37 mouse cellular contexts compared by ENCODE assay signal in genomic region chr11:49264081-49264480, GRCm38 (mm10). TPM values are rescaled to one million over a fixed set of nuclear protein-coding genes. Genes with fewer than 3 reads are reported as not detected.
"Had no signal": no experiment of that assay in that cellular context is flagged by ENCODE, and none has a peak within 500 bp of the region (broad histone marks: within the 10 kb centered on the region; RNA-seq: fewer than 3 reads in every experiment).

No protein-coding gene starts in this region.

- H3K9ac ChIP-seq: heart, embryonic 12.5 days; hindbrain, embryonic 12.5 days; hindbrain, embryonic 14.5 days; intestine, embryonic 15.5 days; limb, embryonic 12.5 days had no signal

- H3K4me1 ChIP-seq: hindbrain, embryonic 10.5 days; hindbrain, embryonic 12.5 days; limb, embryonic 10.5 days; limb, embryonic 12.5 days had no signal

- H3K9me3 ChIP-seq: heart, embryonic 10.5 days; heart, embryonic 12.5 days; hindbrain, embryonic 10.5 days; hindbrain, embryonic 12.5 days; intestine, embryonic 15.5 days; limb, embryonic 10.5 days; limb, embryonic 12.5 days; liver, embryonic 12.5 days had no signal

- ATAC-seq: hindbrain, embryonic 16.5 days; liver, embryonic 12.5 days had no signal

- H3K27ac ChIP-seq: heart, embryonic 10.5 days; hindbrain, embryonic 10.5 days; hindbrain, embryonic 12.5 days; hindbrain, embryonic 14.5 days; layer of hippocampus, adult 2 months; left cerebral cortex, adult 2 months; limb, embryonic 10.5 days; limb, embryonic 12.5 days had no signal

- H3K27me3 ChIP-seq: heart, embryonic 12.5 days; hindbrain, embryonic 12.5 days; intestine, embryonic 15.5 days; limb, embryonic 12.5 days; liver, embryonic 12.5 days had no signal

- DNase-seq: gastrocnemius, postnatal 25 days; heart, postnatal 10 days; heart, postnatal 4 days; kidney, adult 18-20 months; kidney, adult 8-10 months; kidney, postnatal 10 days; kidney, postnatal 4 days; liver had no signal

- H3K4me2 ChIP-seq: heart, embryonic 12.5 days; hindbrain, embryonic 12.5 days; hindbrain, embryonic 14.5 days; intestine, embryonic 15.5 days; limb, embryonic 12.5 days; liver, embryonic 12.5 days had no signal

- H3K4me3 ChIP-seq: heart, embryonic 10.5 days; heart, embryonic 12.5 days; hindbrain, embryonic 10.5 days; hindbrain, embryonic 12.5 days; intestine, embryonic 15.5 days; layer of hippocampus, adult 2 months; left cerebral cortex, adult 2 months; limb, embryonic 10.5 days; limb, embryonic 12.5 days; liver, embryonic 12.5 days had no signal

RNA-seq across cellular contexts. Expression of gene Olfr1393, which starts 14.0 kb away (rescaled TPM):
- total RNA-seq: gastrocnemius, adult 8-10 months; granulocyte monocyte progenitor cell, adult 5-6 weeks; layer of hippocampus, adult 2 months; layer of hippocampus, postnatal 10 days; layer of hippocampus, postnatal 25 days had no signal
- polyA plus RNA-seq: heart, embryonic 10.5 days; hindbrain, embryonic 10.5 days; hindbrain, embryonic 12.5 days; hindbrain, embryonic 14.5 days; inflammation-experienced regulatory T-cells, adult 6 months; intestine, embryonic 15.5 days; intestine, postnatal 0 days; kidney, embryonic 14.5 days; kidney, embryonic 16.5 days; limb, embryonic 10.5 days; limb, embryonic 12.5 days had no signal

RNA-seq across cellular contexts. Expression of gene Olfr1392, which starts 21.0 kb away (rescaled TPM):
- total RNA-seq: gastrocnemius, adult 8-10 months; gastrocnemius, postnatal 25 days; gastrocnemius, postnatal 4 days; granulocyte monocyte progenitor cell, adult 5-6 weeks; heart, adult 8-10 months; heart, postnatal 10 days; heart, postnatal 25 days; layer of hippocampus, adult 2 months; layer of hippocampus, postnatal 25 days; left cerebral cortex, adult 2 months; left cerebral cortex, postnatal 36 days had no signal
- polyA plus RNA-seq: heart, embryonic 10.5 days; heart, embryonic 12.5 days; heart, embryonic 14.5 days; heart, embryonic 16.5 days; hindbrain, embryonic 12.5 days; hindbrain, embryonic 14.5 days; inflammation-experienced regulatory T-cells, adult 6 months; intestine, embryonic 15.5 days; kidney, embryonic 14.5 days; kidney, embryonic 16.5 days; limb, embryonic 10.5 days; liver, embryonic 12.5 days had no signal

RNA-seq across cellular contexts. Expression of gene Olfr10, which starts 40.5 kb away (rescaled TPM):
- total RNA-seq: gastrocnemius, adult 8-10 months; gastrocnemius, postnatal 25 days; gastrocnemius, postnatal 4 days; granulocyte monocyte progenitor cell, adult 5-6 weeks; heart, adult 8-10 months; heart, postnatal 10 days; heart, postnatal 25 days; heart, postnatal 4 days; layer of hippocampus, adult 2 months; layer of hippocampus, postnatal 25 days; left cerebral cortex, adult 2 months; left cerebral cortex, postnatal 14 days; left cerebral cortex, postnatal 36 days had no signal
- polyA plus RNA-seq: frontal cortex, adult 2 months; heart, embryonic 10.5 days; heart, embryonic 12.5 days; heart, embryonic 14.5 days; heart, embryonic 16.5 days; hindbrain, embryonic 10.5 days; hindbrain, embryonic 12.5 days; hindbrain, embryonic 14.5 days; hindbrain, embryonic 16.5 days; inflammation-experienced regulatory T-cells, adult 6 months; intestine, embryonic 15.5 days; intestine, postnatal 0 days; kidney, embryonic 14.5 days; kidney, embryonic 16.5 days; limb, embryonic 10.5 days; limb, embryonic 12.5 days; limb, embryonic 14.5 days; liver, embryonic 12.5 days had no signal

RNA-seq across cellular contexts. Expression of gene Olfr1391, which starts 58.5 kb away (rescaled TPM):
- total RNA-seq: gastrocnemius, adult 8-10 months; gastrocnemius, postnatal 25 days; gastrocnemius, postnatal 4 days; granulocyte monocyte progenitor cell, adult 5-6 weeks; heart, adult 8-10 months; heart, postnatal 10 days; heart, postnatal 25 days; heart, postnatal 4 days; layer of hippocampus, adult 2 months; layer of hippocampus, postnatal 10 days; layer of hippocampus, postnatal 25 days; left cerebral cortex, adult 2 months; left cerebral cortex, postnatal 14 days; left cerebral cortex, postnatal 36 days had no signal
- polyA plus RNA-seq: frontal cortex, adult 2 months; heart, embryonic 10.5 days; heart, embryonic 12.5 days; heart, embryonic 14.5 days; heart, embryonic 16.5 days; hindbrain, embryonic 10.5 days; hindbrain, embryonic 12.5 days; hindbrain, embryonic 14.5 days; hindbrain, embryonic 16.5 days; inflammation-experienced regulatory T-cells, adult 6 months; intestine, embryonic 15.5 days; intestine, postnatal 0 days; kidney, embryonic 14.5 days; kidney, embryonic 16.5 days; limb, embryonic 10.5 days; limb, embryonic 12.5 days; limb, embryonic 14.5 days; liver, embryonic 12.5 days had no signal
